Mouse (Mus musculus) adipocyte (in vitro differentiated cells): ENCODE measurements around the gene Zdhhc19.

ENCODE experiments used
- DNase-seq: peaks from one replicate; pipeline ENCODE4 v3.0.0-alpha.2; 2016; ENCODE audit warnings: low spot score

Gene Zdhhc19

DNA sequence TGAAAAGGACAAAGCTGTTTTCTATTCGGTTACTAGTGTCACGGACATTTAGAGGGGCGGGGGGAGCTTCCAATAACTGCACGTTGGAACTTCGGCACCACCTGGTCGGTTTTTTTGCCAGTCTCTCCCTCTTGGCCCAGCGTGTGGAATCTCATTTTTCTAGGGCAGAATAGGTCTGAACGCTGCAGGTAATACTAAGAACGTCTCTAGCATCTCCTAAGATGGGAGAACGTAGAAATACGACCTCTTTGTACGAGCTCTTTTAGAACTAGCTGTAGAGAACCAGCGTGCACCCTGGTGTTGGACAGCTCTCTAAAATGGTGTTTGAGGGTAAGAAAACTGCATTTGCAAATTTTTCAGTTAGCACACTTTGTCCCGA lies 113.3 kb downstream of the Zdhhc19 start:
- DNase-seq = peak; percentile 53

DNA sequence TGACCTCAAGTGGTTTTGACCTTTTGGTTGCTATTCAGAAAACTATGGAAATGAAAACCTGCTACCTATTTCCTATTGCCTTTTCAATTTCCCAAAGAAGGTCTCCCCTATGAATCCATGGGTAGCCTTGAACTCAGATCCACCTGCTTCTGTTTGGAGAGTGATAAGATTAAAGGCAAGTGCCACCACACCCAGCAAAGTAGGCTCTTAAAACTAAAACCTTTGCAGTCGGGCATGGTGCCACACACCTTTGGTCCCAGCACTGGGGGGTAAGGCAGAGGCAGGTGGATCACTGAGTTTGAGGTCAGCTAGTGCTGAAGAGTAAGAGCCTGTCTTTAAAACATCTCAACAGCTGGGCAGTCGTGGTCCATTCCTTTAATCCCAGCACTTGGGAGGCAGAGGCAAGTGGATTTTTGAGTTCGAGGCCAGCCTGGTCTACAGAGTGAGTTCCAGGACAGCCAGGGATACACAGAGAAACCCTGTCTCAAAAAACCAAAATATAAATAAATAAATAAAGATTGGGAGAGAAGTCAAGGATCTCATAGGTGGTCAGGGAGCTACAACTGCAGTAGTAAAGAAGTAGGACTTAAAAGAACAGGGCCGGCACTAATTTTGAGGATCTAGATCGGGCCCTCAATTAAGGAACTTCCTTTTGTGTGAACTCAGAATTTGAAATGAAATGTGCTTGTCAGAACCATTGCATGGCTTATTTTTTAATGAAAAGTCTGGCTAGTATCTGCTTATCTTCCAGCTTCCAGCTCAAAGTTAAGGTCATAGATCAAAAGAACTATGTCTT lies 114.6 kb downstream of the Zdhhc19 start:
- no peak for DNase-seq
